Mouse (Mus musculus): Measurements from ENCODE around the gene Rfc4. TPM values are rescaled to one million over a fixed set of nuclear protein-coding genes. Genes with fewer than 3 reads are reported as not detected.
A peak's percentile ranks its signal among the peaks of the same experiment; 100 is the strongest.

Gene Rfc4
- polyA plus RNA-seq (2012; fragmentation: generic; extraction: Trizol), result 18.9 TPM

GRCm38 (mm10) chr16:23127673-23128375 lies at the start of gene Rfc4:
TSS of gene Rfc4 (minus strand) at chr16:23127737.
- H3K36me3 ChIP-seq (ENCODE audit: control insufficient read depth, insufficient read depth), result peaks cover 5% of the 10 kb centered on the region
- H3ac ChIP-seq (ENCODE audit: control insufficient read depth, insufficient read length), result peak within 1 kb of the TSS; percentile 25
- H3K79me2 ChIP-seq (ENCODE audit: control insufficient read depth, insufficient read depth), result peaks cover 16% of the 10 kb centered on the region
- TF ChIP-seq TCF3 (IDR thresholded peaks at IDR 0.05; ENCODE audit: insufficient read length, low read depth) (no peak), MYOG (IDR thresholded peaks at IDR 0.05; ENCODE audit: control insufficient read depth in 1 of 3, insufficient read depth in 1 of 3, insufficient read length in 2 of 3, low read depth in 2 of 3) (peak in 1 of 3 experiments; percentile 53), E2F4 (IDR thresholded peaks at IDR 0.05; ENCODE audit: insufficient read depth) (peak; percentile 95), MAX (IDR thresholded peaks at IDR 0.05; ENCODE audit: low read depth) (no peak), SRF (IDR thresholded peaks at IDR 0.05; ENCODE audit: control insufficient read depth, insufficient read length, low read depth) (peak; percentile 90), POLR2A (IDR thresholded peaks at IDR 0.05; ENCODE audit: insufficient read length, low read depth) (peak; percentile 84), MYOD1 (IDR thresholded peaks at IDR 0.05; ENCODE audit: control insufficient read depth in 1 of 3, insufficient read length in 2 of 3, low read depth in 2 of 3) (peak in 1 of 3 experiments; percentile 43), POLR2AphosphoS2 (IDR thresholded peaks at IDR 0.05; ENCODE audit: insufficient read length, low read depth) (peak; percentile 90)
- H3K4me3 ChIP-seq, result peak within 1 kb of the TSS; percentile 88
- H3K27me3 ChIP-seq (ENCODE audit: control insufficient read depth, insufficient read depth, insufficient read length), result no peaks in the 10 kb centered on the region
- peak within 1 kb of the TSS; percentile 89 for H3K4me2 ChIP-seq (ENCODE audit: low read depth)

GRCm38 (mm10) chr16:23175956-23176355 lies 48.4 kb upstream of the Rfc4 start:
- H3ac ChIP-seq (ENCODE audit: control insufficient read depth, insufficient read length), result no peak overlapping the region
- H3K36me3 ChIP-seq (ENCODE audit: control insufficient read depth, insufficient read depth), result no peaks in the 10 kb centered on the region
- no peaks in the 10 kb centered on the region for H3K79me2 ChIP-seq (ENCODE audit: control insufficient read depth, insufficient read depth)
- no peak overlapping the region for H3K4me2 ChIP-seq (ENCODE audit: low read depth)
- TF ChIP-seq USF1 (IDR thresholded peaks at IDR 0.05; ENCODE audit: low read depth) (no peak), REST (IDR thresholded peaks at IDR 0.05; ENCODE audit: insufficient read depth, insufficient read length) (no peak), POLR2A (IDR thresholded peaks at IDR 0.05; ENCODE audit: insufficient read length, low read depth) (no peak)
- peaks cover 6% of the 10 kb centered on the region for H3K27me3 ChIP-seq (ENCODE audit: control insufficient read depth, insufficient read depth, insufficient read length)
- H3K4me3 ChIP-seq, result no peak overlapping the region

GRCm38 (mm10) chr16:23174855-23175254 lies 47.3 kb upstream of the Rfc4 start:
- Histone ChIP-seq H3K79me2 (ENCODE audit: control insufficient read depth, insufficient read depth) (no peaks in the 10 kb centered on the region), H3ac (ENCODE audit: control insufficient read depth, insufficient read length) (no peak overlapping the region), H3K27me3 (ENCODE audit: control insufficient read depth, insufficient read depth, insufficient read length) (peaks cover 6% of the 10 kb centered on the region), H3K4me2 (ENCODE audit: low read depth) (no peak overlapping the region), H3K4me3 (no peak overlapping the region), H3K36me3 (ENCODE audit: control insufficient read depth, insufficient read depth) (no peaks in the 10 kb centered on the region)
- TF ChIP-seq SRF (IDR thresholded peaks at IDR 0.05; ENCODE audit: control insufficient read depth, insufficient read length, low read depth), result no peak
- no peak for TF ChIP-seq TCF3 (IDR thresholded peaks at IDR 0.05; ENCODE audit: insufficient read length, low read depth)
- no peak for TF ChIP-seq E2F4 (IDR thresholded peaks at IDR 0.05; ENCODE audit: insufficient read depth)
- TF ChIP-seq POLR2AphosphoS2 (IDR thresholded peaks at IDR 0.05; ENCODE audit: insufficient read length, low read depth), result no peak
- TF ChIP-seq MAX (IDR thresholded peaks at IDR 0.05; ENCODE audit: low read depth), result no peak
- TF ChIP-seq MYOG (IDR thresholded peaks at IDR 0.05; ENCODE audit: control insufficient read depth in 1 of 3, insufficient read depth in 1 of 3, insufficient read length in 2 of 3, low read depth in 2 of 3), result no peak

GRCm38 (mm10) chr16:23173904-23174303 lies 46.4 kb upstream of the Rfc4 start:
- H3K27me3 ChIP-seq (ENCODE audit: control insufficient read depth, insufficient read depth, insufficient read length), result peaks cover 3% of the 10 kb centered on the region
- no peak overlapping the region for H3ac ChIP-seq (ENCODE audit: control insufficient read depth, insufficient read length)
- H3K79me2 ChIP-seq (ENCODE audit: control insufficient read depth, insufficient read depth), result no peaks in the 10 kb centered on the region
- no peak for TF ChIP-seq USF1 (IDR thresholded peaks at IDR 0.05; ENCODE audit: low read depth)
- no peak for TF ChIP-seq E2F4 (IDR thresholded peaks at IDR 0.05; ENCODE audit: insufficient read depth)
- no peak for TF ChIP-seq MAX (IDR thresholded peaks at IDR 0.05; ENCODE audit: low read depth)
- TF ChIP-seq CEBPB (IDR thresholded peaks at IDR 0.05; ENCODE audit: insufficient read depth, poor library complexity, severe bottlenecking), result no peak
- no peak for TF ChIP-seq MYOG (IDR thresholded peaks at IDR 0.05; ENCODE audit: control insufficient read depth in 1 of 3, insufficient read depth in 1 of 3, insufficient read length in 2 of 3, low read depth in 2 of 3)
- no peak for TF ChIP-seq TCF12 (IDR thresholded peaks at IDR 0.05; ENCODE audit: insufficient read depth, poor library complexity, severe bottlenecking)
- H3K4me3 ChIP-seq, result no peak overlapping the region
- no peak overlapping the region for H3K4me2 ChIP-seq (ENCODE audit: low read depth)
- no peaks in the 10 kb centered on the region for H3K36me3 ChIP-seq (ENCODE audit: control insufficient read depth, insufficient read depth)

GRCm38 (mm10) chr16:23170813-23171212 lies 43.3 kb upstream of the Rfc4 start:
- Histone ChIP-seq H3K4me2 (ENCODE audit: low read depth) (no peak overlapping the region), H3K79me2 (ENCODE audit: control insufficient read depth, insufficient read depth) (no peaks in the 10 kb centered on the region), H3K4me3 (no peak overlapping the region), H3K36me3 (ENCODE audit: control insufficient read depth, insufficient read depth) (no peaks in the 10 kb centered on the region), H3K27me3 (ENCODE audit: control insufficient read depth, insufficient read depth, insufficient read length) (no peaks in the 10 kb centered on the region), H3ac (ENCODE audit: control insufficient read depth, insufficient read length) (no peak overlapping the region)
- TF ChIP-seq REST (IDR thresholded peaks at IDR 0.05; ENCODE audit: insufficient read depth, insufficient read length), result no peak
- no peak for TF ChIP-seq CEBPB (IDR thresholded peaks at IDR 0.05; ENCODE audit: insufficient read depth, poor library complexity, severe bottlenecking)
- TF ChIP-seq MAX (IDR thresholded peaks at IDR 0.05; ENCODE audit: low read depth), result no peak
- no peak for TF ChIP-seq TCF3 (IDR thresholded peaks at IDR 0.05; ENCODE audit: insufficient read length, low read depth)
- TF ChIP-seq POLR2A (IDR thresholded peaks at IDR 0.05; ENCODE audit: insufficient read length, low read depth), result no peak
- TF ChIP-seq SRF (IDR thresholded peaks at IDR 0.05; ENCODE audit: control insufficient read depth, insufficient read length, low read depth), result no peak
- no peak for TF ChIP-seq POLR2AphosphoS2 (IDR thresholded peaks at IDR 0.05; ENCODE audit: insufficient read length, low read depth)
- TF ChIP-seq TCF12 (IDR thresholded peaks at IDR 0.05; ENCODE audit: insufficient read depth, poor library complexity, severe bottlenecking), result no peak
- TF ChIP-seq E2F4 (IDR thresholded peaks at IDR 0.05; ENCODE audit: insufficient read depth), result no peak
- TF ChIP-seq MYOG (IDR thresholded peaks at IDR 0.05; ENCODE audit: control insufficient read depth in 1 of 3, insufficient read depth in 1 of 3, insufficient read length in 2 of 3, low read depth in 2 of 3), result no peak
- TF ChIP-seq USF1 (IDR thresholded peaks at IDR 0.05; ENCODE audit: low read depth), result no peak
- TF ChIP-seq MYOD1 (IDR thresholded peaks at IDR 0.05; ENCODE audit: control insufficient read depth in 1 of 3, insufficient read length in 2 of 3, low read depth in 2 of 3), result no peak

Measured in myocyte (in vitro differentiated cells).